Mouse (Mus musculus): ENCODE results near the gene Pogk.

Pogk gene

DNA sequence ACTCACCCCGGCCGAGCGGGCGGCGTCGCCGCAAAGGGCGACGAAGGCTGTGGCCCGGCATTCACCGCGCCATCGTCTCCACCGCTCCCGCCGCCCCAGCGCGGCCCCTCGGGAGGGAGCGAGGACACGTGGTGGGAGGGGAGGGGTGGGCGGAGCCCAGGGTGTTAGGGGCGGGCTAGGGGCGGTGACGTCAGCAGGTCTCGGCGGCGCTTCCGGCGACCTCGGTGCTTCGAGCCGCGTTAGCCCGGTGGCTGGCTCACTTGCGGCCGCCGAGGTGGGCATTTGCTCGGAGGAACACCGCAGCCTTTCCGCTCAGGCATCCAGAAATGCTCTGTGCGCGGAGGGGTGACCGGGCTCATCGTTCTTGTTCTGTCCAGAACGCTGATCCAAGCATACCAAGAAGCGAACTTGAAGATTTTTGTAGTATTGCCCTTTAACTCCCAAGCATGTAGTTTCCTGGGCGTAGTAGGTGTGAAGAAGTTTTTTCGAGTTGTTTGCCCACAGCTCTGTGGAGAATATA, at the start of gene Pogk:
TSS of gene Pogk (minus strand) at position 163 of the 520 bp plus-strand sequence.
- DNase-seq (ENCODE audit: low read depth in 2 of 2, low spot score in 2 of 2), result peak; percentile 63 to 69

DNA sequence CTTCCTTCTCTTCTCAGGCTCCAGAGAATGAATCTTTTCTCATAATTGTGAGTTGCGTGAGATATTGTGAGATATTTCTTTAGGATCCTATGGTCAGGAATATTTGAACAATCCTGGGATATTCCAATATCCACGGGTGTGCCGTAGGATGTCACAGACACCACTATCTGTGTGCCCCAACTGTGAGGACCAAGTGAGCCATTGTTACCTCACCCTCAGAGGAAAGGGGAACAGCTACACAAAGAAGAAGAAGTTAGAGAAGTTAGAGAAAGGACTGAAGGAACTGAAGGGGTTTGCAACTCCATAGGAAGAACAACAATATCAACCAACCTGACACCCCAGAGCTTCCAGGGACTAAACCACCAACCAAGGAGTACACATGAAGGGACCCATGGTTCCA, 32.3 kb upstream of the Pogk start:
- DNase-seq (ENCODE audit: low read depth in 2 of 2, low spot score in 2 of 2), result no peak

DNA sequence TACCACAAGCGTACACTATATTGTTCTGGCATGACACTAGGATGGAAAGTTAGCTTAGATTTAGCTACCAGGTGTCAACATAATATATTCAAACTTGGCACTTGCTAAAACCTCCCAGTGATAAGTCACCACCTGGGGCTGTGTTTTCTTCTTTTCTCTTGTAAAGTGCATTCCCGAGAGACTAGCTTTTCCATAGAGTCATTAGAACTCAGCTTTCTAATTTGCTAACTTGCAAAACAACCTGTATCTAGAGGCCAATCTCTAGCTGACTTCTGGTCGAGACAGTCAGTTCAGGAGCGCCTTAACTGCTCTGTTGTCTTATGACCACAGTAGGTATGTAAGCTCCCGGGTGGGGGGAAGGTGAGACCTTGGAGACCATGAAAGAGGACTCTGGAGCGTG, 29.8 kb upstream of the Pogk start:
- no peak for DNase-seq (ENCODE audit: low read depth in 2 of 2, low spot score in 2 of 2)

DNA sequence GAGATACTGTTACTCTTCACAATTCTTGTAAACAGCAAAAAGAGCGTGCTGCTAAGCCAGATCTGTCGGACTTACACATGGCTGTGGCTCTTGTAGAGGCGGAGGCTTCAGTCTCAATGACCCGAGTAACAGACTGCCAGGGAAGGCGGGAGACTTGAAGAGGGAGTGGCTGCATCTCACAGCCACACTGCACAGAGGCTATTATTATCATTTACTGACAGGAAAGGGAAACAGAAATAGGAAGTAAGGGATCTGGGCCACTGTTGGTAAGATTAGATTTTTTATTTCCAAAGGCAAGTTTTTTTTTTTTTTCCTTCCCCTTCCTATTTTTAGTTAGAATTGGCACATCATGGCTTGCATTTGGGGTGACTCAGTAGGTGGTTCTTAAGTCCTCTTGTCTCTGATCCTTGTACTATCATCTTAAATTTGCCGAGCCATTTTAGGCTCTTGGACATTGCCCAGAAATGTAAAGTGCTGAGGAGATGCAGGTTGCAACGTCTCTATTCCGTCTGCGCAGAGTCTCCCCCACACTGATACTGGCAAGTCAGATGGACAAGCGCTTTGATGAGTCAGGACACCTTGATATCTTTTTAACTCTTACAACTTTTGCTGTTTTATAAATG, 20.3 kb upstream of the Pogk start:
- DNase-seq (ENCODE audit: low read depth in 2 of 2, low spot score in 2 of 2), result no peak

DNA sequence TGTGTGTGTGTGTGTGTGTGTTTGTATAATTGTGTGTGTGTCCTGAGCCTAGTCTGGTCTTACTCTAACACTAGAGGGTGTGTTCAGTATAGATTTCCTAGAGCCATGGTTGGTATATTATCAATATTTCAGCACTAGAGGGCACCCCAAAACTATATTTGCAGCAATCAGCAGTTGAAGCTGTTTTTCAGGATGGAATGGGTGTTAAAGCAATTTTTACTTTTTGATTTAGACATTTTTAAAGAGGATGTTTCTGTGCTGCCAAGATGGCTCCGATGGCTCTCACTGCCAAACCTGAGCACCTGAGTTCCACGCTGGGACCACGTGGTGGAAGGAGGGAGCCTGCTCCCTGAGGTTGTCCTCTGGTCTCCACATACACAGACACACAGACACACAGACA, 19.4 kb upstream of the Pogk start:
- DNase-seq (ENCODE audit: low read depth in 2 of 2, low spot score in 2 of 2), result no peak

DNA sequence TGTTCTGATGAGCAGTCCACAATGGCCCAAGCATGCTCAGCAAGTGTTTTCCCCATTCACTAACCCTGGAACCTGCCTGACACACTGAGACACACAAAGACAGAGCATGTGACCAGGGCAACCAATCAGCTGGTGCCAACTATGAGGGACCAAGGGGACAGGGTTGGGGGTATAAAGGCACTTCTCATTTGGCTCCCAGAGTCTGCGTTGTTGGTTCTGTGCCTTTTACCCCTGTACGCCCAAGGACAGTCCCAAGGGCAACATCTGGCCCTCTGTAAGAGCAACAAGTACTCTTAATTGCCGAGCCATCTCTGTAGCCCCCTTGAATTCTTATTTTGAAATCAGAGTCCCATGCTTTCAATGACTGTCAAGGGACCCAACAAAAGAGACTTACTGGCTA, 2.6 kb upstream of the Pogk start:
- no peak for DNase-seq (ENCODE audit: low read depth in 2 of 2, low spot score in 2 of 2)

DNA sequence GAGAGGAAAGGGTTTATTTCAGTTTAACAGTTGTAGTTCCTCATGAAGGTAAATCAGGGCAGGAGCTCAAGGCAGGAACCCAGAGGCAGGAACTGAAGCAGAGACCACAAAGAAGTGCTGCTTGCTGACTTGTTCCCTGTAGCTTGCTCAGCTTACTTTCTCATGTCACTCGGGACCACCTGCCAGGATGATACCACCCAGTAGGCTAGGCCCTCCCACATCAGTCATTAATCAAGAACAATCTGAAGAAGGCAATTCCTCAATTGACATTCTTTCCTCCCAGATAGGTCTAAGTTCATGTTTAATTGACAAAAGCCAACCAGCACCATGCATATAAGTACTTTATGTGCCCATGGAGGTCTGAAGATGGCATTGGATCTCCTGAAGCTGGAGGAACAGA, 1.9 kb upstream of the Pogk start:
- no peak for DNase-seq (ENCODE audit: low read depth in 2 of 2, low spot score in 2 of 2)

DNA sequence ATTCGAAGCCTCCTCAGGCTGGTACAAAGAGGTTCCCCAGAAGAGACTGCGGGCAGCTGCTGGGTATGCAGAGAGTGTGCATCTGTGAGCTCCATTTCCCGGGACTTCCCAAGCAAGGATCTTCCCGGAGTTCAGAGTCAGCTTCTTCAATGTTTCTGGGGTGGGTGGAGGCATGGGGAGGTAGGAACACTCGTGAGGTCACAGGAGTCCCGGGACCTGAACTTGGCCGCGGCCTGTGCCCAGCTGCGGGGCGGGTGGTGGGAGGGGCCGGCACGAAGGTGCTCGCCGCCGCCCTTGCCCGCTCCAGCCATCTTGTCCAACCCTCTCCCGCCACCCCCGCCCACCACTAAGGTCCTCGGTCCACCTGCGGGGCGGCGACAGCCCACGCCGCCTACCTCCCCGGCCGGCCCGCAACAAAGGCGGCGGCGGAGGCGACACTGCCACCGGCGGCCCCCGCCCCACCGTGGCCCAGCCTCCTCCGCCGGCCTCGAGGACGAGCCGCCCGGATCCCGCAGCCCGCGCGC, 424 bp downstream of the Pogk start:
- DNase-seq (ENCODE audit: low read depth in 2 of 2, low spot score in 2 of 2), result peak in 1 of 2 experiments; percentile 4

DNA sequence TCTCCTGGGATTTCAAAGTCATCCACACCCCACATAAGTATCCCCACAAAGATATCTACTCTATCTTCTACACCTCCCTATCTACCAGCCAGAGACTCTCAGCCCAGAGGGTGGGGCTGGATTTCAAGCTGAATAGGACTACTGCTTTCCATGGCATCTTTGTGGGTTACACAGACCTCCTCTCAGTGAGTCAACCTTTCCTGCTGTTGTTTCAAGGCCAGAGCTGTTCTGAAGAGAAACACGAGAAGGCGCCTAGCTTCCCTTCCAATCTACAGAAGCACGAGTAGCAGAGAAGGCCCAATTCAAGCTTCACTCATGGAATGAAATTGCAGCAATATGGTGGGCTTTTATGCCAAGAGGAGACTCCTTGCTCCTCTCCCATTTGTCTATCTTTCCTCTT, 5.8 kb downstream of the Pogk start:
- no peak for DNase-seq (ENCODE audit: low read depth in 2 of 2, low spot score in 2 of 2)

DNA sequence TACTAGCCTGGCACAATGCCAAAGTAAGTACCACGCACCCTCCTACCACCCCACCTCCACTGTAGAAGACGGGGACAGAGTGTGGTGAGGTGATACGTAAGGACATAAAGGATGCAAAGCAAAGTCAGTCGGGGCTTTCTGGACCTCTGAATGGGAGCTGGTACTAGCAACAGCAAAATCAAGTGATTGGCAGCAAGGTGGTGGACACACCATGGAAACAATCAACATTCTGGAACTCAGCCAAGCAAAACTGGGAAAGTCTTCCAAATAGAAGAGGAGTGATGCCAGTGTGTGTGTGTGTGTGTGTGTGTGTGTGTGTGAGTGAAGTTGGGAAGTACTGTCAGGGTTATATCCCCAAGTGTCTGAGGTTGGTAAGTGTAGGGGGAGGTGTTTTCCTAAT, 7.7 kb downstream of the Pogk start:
- no peak for DNase-seq (ENCODE audit: low read depth in 2 of 2, low spot score in 2 of 2)

DNA sequence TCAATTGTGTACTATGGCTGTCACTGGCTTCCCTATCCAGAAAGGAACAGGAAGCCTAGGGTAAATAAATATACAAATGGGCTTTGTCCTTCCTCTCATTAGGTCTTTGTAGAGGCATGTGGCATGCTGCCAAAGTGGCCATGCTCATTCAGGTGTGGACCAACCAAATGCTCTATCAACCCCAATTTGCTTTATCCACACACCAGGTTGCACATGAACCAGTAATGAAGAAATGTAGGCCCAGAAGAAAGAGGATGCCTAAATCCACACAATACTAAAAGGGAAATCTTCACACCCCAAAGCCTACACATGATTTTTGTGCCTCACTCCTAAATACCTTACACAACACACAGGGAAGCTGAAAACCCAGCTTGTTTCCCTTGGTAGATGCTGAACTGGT, 8.2 kb downstream of the Pogk start:
- DNase-seq (ENCODE audit: low read depth in 2 of 2, low spot score in 2 of 2), result no peak

DNA sequence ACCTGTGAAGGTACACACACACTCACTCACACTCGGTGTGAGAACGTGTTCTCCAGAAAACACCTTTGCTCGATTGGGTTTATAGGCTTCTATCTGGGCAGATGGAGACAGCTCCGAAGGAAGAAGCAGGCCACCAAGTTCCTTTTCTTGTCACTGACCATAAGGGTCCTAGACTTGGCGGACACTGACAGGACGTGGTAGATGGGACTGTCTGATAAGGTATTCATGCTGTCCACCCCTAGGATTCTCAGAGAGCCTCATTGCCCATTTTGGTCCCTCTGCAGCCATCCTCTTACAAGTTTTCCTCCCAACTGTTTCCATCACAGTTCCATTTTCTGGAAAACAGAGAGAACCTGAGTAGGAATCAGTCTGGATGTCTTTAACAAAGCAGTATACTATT, 13.3 kb downstream of the Pogk start:
- no peak for DNase-seq (ENCODE audit: low read depth in 2 of 2, low spot score in 2 of 2)

DNA sequence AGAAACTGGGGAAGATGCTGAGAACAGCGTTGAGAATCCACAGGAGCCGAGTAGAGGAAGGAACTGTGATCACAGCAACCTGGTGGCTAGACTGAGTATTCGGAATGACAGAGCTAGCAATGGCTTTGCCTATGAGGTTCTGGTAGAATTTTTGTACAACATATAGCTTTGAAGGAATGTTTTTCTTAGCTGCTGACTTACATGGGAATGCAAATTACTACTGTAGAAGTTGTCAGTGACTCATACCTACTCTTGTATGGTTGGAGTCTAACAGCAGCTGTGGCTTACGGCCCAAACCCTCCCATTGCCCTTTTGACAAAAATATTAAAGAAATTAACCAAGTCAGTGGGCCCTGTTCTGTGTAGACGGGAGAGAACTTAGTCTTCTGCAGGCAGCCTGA, 14.0 kb downstream of the Pogk start:
- no peak for DNase-seq (ENCODE audit: low read depth in 2 of 2, low spot score in 2 of 2)

DNA sequence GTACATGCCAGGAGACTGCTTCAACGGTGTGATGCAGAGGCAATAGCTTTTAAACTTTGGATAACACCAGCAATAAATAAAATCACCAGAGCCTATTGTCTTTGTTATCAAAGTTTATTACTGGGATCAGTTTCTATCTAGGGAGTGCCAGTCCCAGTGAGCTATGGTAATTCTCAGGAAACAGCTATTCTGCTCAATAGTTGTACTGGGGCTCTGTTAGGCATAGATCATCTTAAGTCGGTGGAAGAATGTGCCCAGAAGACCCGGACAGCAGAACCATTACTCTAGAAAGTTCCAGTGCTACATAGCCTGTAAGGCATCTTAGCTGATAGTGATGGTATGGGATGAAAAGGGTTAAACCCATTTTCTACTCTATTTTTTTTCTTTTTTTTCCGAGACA, 14.9 kb downstream of the Pogk start:
- no peak for DNase-seq (ENCODE audit: low read depth in 2 of 2, low spot score in 2 of 2)

DNA sequence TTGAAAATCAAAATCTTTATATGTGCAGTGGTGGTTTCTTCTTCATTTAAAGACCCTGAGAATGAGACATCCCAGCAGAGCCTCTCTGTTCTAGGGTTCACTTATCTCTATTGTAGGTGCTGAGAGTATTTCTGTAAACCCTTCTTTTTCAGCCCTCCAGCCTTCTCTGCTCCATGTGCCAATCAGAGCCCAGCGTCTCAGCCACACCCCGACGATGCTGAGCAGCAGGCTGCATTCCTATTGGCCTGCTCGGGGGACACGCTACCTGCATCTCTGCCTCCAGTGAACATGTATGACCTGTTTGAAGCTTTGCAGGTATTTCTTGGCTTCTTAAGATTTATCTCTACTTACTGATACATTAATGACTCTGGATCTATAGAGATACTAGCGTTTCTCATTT, 18.0 kb downstream of the Pogk start:
- DNase-seq (ENCODE audit: low read depth in 2 of 2, low spot score in 2 of 2), result no peak

DNA sequence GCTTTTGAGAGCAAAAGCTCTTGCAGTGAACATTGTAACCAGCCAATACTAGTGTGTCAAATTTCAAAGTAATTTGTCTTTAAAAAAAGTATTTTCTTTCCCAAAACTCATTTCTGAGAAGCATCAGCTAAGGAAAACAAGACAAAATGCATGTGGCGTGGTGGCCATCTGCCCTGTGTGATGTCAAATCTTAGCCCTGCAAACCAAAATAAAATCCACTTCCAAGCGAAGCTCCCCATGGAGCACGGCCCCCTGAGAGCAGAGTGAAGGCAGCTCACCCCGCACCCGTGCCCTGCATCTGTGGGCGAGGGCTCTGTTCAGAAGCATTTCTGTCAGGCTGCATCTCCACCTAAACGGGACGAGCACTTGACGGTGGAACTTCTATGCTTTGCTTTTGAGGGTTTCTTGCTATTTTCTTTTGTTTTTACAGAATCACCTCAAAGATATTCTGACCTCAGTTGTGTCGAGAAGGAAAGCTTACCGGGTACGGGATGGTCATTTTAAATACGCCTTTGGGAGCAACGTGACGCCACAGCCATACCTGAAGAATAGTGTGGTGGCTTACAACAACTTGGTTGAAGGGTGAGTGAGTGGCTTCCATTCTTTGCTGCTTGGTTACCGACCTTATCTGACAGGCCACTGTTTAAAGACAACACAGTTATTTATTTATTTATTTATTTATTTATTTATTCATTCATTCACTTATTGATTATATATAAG, 20.1 kb downstream of the Pogk start:
- DNase-seq (ENCODE audit: low read depth in 2 of 2, low spot score in 2 of 2), result no peak

DNA sequence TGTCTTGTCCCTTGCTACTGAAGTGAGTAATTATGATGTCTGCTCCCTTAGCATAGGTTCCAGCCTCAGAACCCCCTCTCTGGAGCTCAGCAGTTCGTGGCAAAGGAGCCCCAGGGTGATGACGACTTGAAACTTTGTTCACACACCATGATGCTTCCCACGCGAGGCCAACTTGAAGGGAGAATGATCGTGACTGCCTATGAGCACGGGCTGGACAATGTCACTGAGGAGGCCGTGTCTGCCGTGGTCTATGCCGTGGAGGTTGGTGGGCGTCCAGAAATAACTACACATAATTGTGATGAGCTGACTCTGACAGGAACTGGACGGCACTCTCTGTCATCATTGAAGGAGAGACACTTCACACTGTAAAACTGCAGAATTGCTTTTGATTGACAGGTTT, 21.2 kb downstream of the Pogk start:
- no peak for DNase-seq (ENCODE audit: low read depth in 2 of 2, low spot score in 2 of 2)

DNA sequence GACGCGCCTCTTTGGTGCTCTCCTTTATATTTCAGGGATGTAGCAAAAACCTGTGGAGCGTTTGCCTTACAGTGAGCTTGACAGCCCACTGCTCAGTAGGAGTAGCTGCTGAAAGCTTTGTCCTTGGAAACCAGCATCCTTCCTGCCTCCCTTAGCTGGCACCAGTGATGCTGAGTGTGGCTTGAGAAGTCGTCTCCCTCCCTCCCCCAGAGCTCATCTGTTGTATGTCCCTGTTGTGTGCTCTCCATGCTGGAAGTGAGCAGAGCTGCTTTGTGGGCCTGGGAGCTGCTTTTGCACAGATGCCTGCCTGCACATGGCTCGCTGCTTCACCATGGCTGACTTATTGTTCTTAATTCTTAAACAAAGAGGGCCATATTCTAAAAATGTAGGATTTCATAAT, 24.2 kb downstream of the Pogk start:
- DNase-seq (ENCODE audit: low read depth in 2 of 2, low spot score in 2 of 2), result no peak

DNA sequence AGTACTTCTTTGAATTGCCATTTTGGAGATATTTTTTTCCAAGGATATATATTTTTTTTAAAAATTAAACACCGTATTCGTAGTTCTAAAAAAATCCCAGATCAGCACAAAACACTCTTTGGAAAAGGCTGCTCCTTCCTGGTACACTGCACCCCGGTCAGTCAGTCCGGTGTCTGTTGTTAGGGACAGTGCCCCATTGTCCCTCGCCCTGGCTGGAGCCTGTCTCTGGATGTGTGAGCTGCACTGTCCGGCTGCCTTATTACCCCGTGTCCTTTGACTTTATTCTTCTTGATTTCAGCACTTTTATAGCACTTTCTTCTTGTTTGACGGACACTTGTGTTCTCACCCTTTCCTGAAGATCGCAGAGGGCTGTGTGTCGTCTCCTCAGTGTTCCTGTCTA, 25.0 kb downstream of the Pogk start:
- no peak for DNase-seq (ENCODE audit: low read depth in 2 of 2, low spot score in 2 of 2)

DNA sequence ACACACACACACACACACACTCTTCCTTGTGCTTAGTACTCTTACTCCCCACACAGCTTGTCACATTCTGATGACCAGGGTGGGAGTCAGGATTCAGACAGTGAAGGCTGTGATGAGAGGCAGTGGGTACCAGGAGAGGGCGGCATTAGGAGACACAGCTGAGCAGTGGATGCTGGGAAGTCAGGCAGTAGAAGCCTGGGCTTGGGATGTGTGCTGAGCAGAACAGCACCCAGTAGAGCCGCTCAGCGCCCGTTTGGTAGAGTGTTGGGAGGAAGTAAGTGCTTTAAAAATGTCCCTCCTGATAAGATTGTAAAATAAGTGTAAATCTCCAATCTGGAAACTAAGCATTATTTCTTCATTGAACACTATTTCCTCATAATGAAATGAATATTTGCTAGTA, 27.0 kb downstream of the Pogk start:
- DNase-seq (ENCODE audit: low read depth in 2 of 2, low spot score in 2 of 2), result no peak

DNA sequence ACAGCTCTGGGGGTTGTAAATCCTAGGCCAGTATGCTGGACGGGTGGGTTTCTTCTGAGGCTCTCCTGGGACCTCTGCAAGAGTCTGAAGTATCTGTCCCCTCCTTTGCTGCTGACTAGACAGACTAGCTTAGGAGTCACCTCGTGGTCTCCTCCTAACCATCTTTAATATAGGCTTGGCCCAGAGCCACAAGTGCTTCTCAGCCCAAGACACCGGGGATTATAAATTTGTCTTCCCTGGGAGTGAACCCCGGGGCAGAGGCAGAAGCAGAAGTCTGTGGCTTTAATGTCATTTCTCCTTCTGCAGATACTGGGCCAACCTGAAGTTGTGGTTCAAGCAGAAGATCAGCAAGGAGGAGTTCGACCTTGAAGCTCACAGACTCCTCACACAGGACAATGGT, 27.8 kb downstream of the Pogk start:
- no peak for DNase-seq (ENCODE audit: low read depth in 2 of 2, low spot score in 2 of 2)

DNA sequence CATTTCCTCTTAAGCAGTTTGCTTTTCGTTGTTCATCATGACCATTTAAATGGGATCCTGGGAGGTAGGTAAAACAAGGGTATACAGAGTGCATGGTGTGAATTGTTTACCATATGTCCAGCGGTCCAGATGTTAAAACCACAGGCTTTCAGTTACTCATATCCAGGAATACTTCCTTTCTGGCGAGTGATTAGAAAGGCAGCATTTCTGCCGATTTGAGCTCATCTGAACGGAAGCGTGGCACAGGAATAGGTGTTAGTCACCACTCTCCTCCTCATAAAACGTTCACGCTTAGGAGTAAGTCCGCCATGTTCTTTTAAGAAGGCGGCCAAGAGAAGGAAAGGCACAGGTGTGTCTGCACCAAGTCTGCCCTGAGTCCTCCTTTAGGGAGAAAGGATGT, 28.3 kb downstream of the Pogk start:
- DNase-seq (ENCODE audit: low read depth in 2 of 2, low spot score in 2 of 2), result no peak
